Mouse (Mus musculus) adrenal gland, postnatal 10 days (tissue): Measurements from ENCODE around the gene Nosip. TPM values are rescaled to one million over a fixed set of nuclear protein-coding genes. Genes with fewer than 3 reads are reported as not detected.
"Not testable (repeated sequence)": the region's sequence is repeated elsewhere in the genome, so short reads cannot be mapped to it uniquely, and the experiment has no call there.

Experiments
- DNase-seq: peaks from one replicate; pipeline ENCODE4 v3.0.0; 2021; ENCODE audit warnings: mixed read lengths
- long read RNA-seq, 2 experiments: library from polyadenylated mRNA; stranded (forward); transcript quantifications; one replicate each; pipeline ENCODE4 v2.0.0; 2021
- total RNA-seq, 2 experiments: library from RNA; stranded (reverse); gene quantifications; 2 replicates each; pipeline ENCODE4 v1.2.3; 2021

Gene Nosip
- total RNA-seq = 10 to 100 TPM; 39.7 to 45.9 TPM
- long read RNA-seq, experiment 1, transcript Nosip-201 (9 exons, 1,814 nt) = major isoform, 39 of 70 reads
- long read RNA-seq, experiment 1, partial matches to known transcripts = 15 of 70 reads
- long read RNA-seq, experiment 1, other reads (novel, unspliced or antisense) = 14 of 70 reads
- long read RNA-seq, experiment 2, transcript Nosip-201 (9 exons, 1,814 nt) = major isoform, 31 of 37 reads
- long read RNA-seq, experiment 2, partial matches to known transcripts = 0 of 37 reads
- long read RNA-seq, experiment 2, other reads (novel, unspliced or antisense) = 6 of 37 reads

GRCm38 (mm10) chr7:45062239-45062835, at the start of gene Nosip, which contains the start of gene Prrg2:
TSS of gene Nosip (plus strand) at chr7:45062429.
TSS of gene Prrg2 (minus strand) at chr7:45062677.
- peak; percentile 95 for DNase-seq

GRCm38 (mm10) chr7:45012824-45013223, 49.4 kb upstream of the Nosip start:
- DNase-seq = no peak

GRCm38 (mm10) chr7:45013366-45014095, 48.7 kb upstream of the Nosip start:
- DNase-seq = no peak

- DNase-seq = no peak
Measured at GRCm38 (mm10) chr7:45014096-45014451, 48.2 kb upstream of the Nosip start.

- no peak for DNase-seq
Measured at GRCm38 (mm10) chr7:45015344-45015956, 46.8 kb upstream of the Nosip start.

- DNase-seq = peak; percentile 99
Measured at GRCm38 (mm10) chr7:45015957-45016612, 46.1 kb upstream of the Nosip start, which contains the start of gene Scaf1. TSS of gene Scaf1 (minus strand) at chr7:45016363.

- no peak for DNase-seq
Measured at GRCm38 (mm10) chr7:45016761-45017160, 45.5 kb upstream of the Nosip start.

GRCm38 (mm10) chr7:45017242-45018061, 44.8 kb upstream of the Nosip start, which contains the start of gene Rras:
TSS of gene Rras (plus strand) at chr7:45017961.
- DNase-seq = peak; percentile 92

GRCm38 (mm10) chr7:45019031-45019571, 43.1 kb upstream of the Nosip start:
- peak; percentile 67 for DNase-seq

- DNase-seq = no peak
Measured at GRCm38 (mm10) chr7:45020225-45020624, 42.0 kb upstream of the Nosip start.

- DNase-seq = not testable (repeated sequence)
Measured at GRCm38 (mm10) chr7:45023711-45024110, 38.5 kb upstream of the Nosip start.

- no peak for DNase-seq
Measured at GRCm38 (mm10) chr7:45024281-45025248, 37.7 kb upstream of the Nosip start.

- DNase-seq = peak; percentile 71
Measured at GRCm38 (mm10) chr7:45025601-45026220, 36.5 kb upstream of the Nosip start.

- DNase-seq = no peak
Measured at GRCm38 (mm10) chr7:45026256-45026655, 36.0 kb upstream of the Nosip start.

- no peak for DNase-seq
Measured at GRCm38 (mm10) chr7:45027761-45028160, 34.5 kb upstream of the Nosip start.

- no peak for DNase-seq
Measured at GRCm38 (mm10) chr7:45028351-45028750, 33.9 kb upstream of the Nosip start.

GRCm38 (mm10) chr7:45029995-45030394, 32.2 kb upstream of the Nosip start:
- no peak for DNase-seq

GRCm38 (mm10) chr7:45030857-45031256, 31.4 kb upstream of the Nosip start:
- DNase-seq = no peak

GRCm38 (mm10) chr7:45033722-45034359, 28.4 kb upstream of the Nosip start:
- DNase-seq = no peak
